ENCODE assay signal across 23 mouse cellular contexts in genomic region chr7:112036636-112037035, GRCm38 (mm10). TPM values are rescaled to one million over a fixed set of nuclear protein-coding genes. Genes with fewer than 3 reads are reported as not detected.
DNase-seq lines count a peak whose midpoint lies in the region; ATAC-seq lines count a peak whose summit lies in the region.
"Had no signal": no experiment of that assay in that cellular context is flagged by ENCODE, and none has a peak within 500 bp of the region (broad histone marks: within the 10 kb centered on the region; RNA-seq: fewer than 3 reads in every experiment).

No protein-coding gene starts in this region.

- H3K27ac ChIP-seq in embryonic facial prominence, embryonic 14.5 days (replicated peaks; ENCODE audit: low read depth, low read length) = no peak overlapping the region
- no peak overlapping the region for H3K27ac ChIP-seq in embryonic facial prominence, embryonic 10.5 days (replicated peaks)
- peak overlapping the region; percentile 60; the same call in 1 of the 2 replicates for H3K27ac ChIP-seq in heart, embryonic 11.5 days (ENCODE audit: low read depth, low read length)
- H3K27ac ChIP-seq in heart, embryonic 16.5 days (ENCODE audit: low read length) = peak overlapping the region; percentile 76
- H3K27ac ChIP-seq: forebrain, embryonic 15.5 days; hindbrain, embryonic 14.5 days; limb, embryonic 12.5 days; lung, embryonic 15.5 days; midbrain, embryonic 12.5 days had no signal

- no peaks in the 10 kb centered on the region for H3K27me3 ChIP-seq in embryonic facial prominence, embryonic 14.5 days (replicated peaks; ENCODE audit: control insufficient read depth, insufficient read depth, low read length)
- H3K27me3 ChIP-seq in embryonic facial prominence, embryonic 10.5 days (replicated peaks; ENCODE audit: low read depth, poor library complexity, severe bottlenecking) = no peaks in the 10 kb centered on the region
- H3K27me3 ChIP-seq in heart, embryonic 11.5 days (ENCODE audit: control insufficient read depth, insufficient read depth, low read length) = no peaks in the 10 kb centered on the region
- no peaks in the 10 kb centered on the region for H3K27me3 ChIP-seq in heart, embryonic 16.5 days (ENCODE audit: control insufficient read depth, insufficient read depth, low read length)
- H3K27me3 ChIP-seq: forebrain, embryonic 15.5 days; limb, embryonic 12.5 days; lung, embryonic 15.5 days; megakaryocyte, embryonic 14.5 days; midbrain, embryonic 12.5 days; Patski had no signal

- H3K9ac ChIP-seq in embryonic facial prominence, embryonic 14.5 days (ENCODE audit: low read depth, low read length) = no peak overlapping the region
- H3K9ac ChIP-seq in heart, embryonic 11.5 days (ENCODE audit: low read depth, low read length) = no peak overlapping the region
- no peak overlapping the region for H3K9ac ChIP-seq in heart, embryonic 16.5 days (ENCODE audit: low read length)
- H3K9ac ChIP-seq: forebrain, embryonic 15.5 days; hindbrain, embryonic 14.5 days; limb, embryonic 12.5 days; lung, embryonic 15.5 days; midbrain, embryonic 12.5 days had no signal

- 73% methylated on average over 1 of the region's 1 CpGs for WGBS in embryonic facial prominence, embryonic 14.5 days
- 79% methylated on average over 1 of the region's 1 CpGs for WGBS in embryonic facial prominence, embryonic 10.5 days
- 50% methylated on average over 1 of the region's 1 CpGs for WGBS in heart, embryonic 11.5 days (ENCODE audit: insufficient replicate concordance)
- 43% methylated on average over 1 of the region's 1 CpGs for WGBS in heart, embryonic 16.5 days
- 13% methylated on average over 1 of the region's 1 CpGs for WGBS in large intestine, adult 2 months

- no peaks in the 10 kb centered on the region for H3K36me3 ChIP-seq in embryonic facial prominence, embryonic 14.5 days (ENCODE audit: control insufficient read depth, insufficient read depth, low read length)
- peaks cover 13% of the 10 kb centered on the region for H3K36me3 ChIP-seq in embryonic facial prominence, embryonic 10.5 days (replicated peaks)
- no peaks in the 10 kb centered on the region for H3K36me3 ChIP-seq in heart, embryonic 11.5 days (ENCODE audit: control insufficient read depth, insufficient read depth, low read length)
- H3K36me3 ChIP-seq in heart, embryonic 16.5 days (ENCODE audit: control insufficient read depth, insufficient read depth) = no peaks in the 10 kb centered on the region
- H3K36me3 ChIP-seq: forebrain, embryonic 15.5 days; limb, embryonic 12.5 days; lung, embryonic 15.5 days; midbrain, embryonic 12.5 days had no signal

- H3K4me1 ChIP-seq in embryonic facial prominence, embryonic 14.5 days (ENCODE audit: control insufficient read depth, insufficient read depth, low read length) = no peaks in the 10 kb centered on the region
- H3K4me1 ChIP-seq in embryonic facial prominence, embryonic 10.5 days = no peaks in the 10 kb centered on the region
- peaks cover 23% of the 10 kb centered on the region for H3K4me1 ChIP-seq in heart, embryonic 11.5 days (ENCODE audit: control insufficient read depth, insufficient read depth, low read length)
- peaks cover 35% of the 10 kb centered on the region for H3K4me1 ChIP-seq in heart, embryonic 16.5 days (ENCODE audit: control insufficient read depth, insufficient read depth, low read length)
- H3K4me1 ChIP-seq: limb, embryonic 12.5 days had no signal

- intact Hi-C loops in heart, postnatal 10 days (cut with DNase I) = no loop called here

- DNase-seq in embryonic facial prominence, embryonic 14.5 days (ENCODE audit: low spot score) = peak; percentile 47
- no peak for DNase-seq in embryonic facial prominence, embryonic 10.5 days (ENCODE audit: low spot score)
- DNase-seq in heart, postnatal 10 days = no peak
- DNase-seq in heart, adult 11 months = no peak
- peak; percentile 28 for DNase-seq in large intestine, adult 2 months (ENCODE audit: low read depth, low spot score)
- DNase-seq: adrenal gland, postnatal 10 days; cerebellum, adult 8-10 months; kidney, adult 9 months; kidney, postnatal 10 days; lung, postnatal 4 days had no signal

- H3K4me2 ChIP-seq in embryonic facial prominence, embryonic 14.5 days (ENCODE audit: low read depth, low read length) = no peak overlapping the region
- H3K4me2 ChIP-seq in heart, embryonic 11.5 days = peak overlapping the region; percentile 35; the same call in 1 of the 2 replicates
- 0 out of 2 replicates have a peak overlapping the region, but pooled peaks have one; percentile 18 for H3K4me2 ChIP-seq in heart, embryonic 16.5 days (ENCODE audit: low read depth, low read length)
- H3K4me2 ChIP-seq: forebrain, embryonic 15.5 days; hindbrain, embryonic 14.5 days; limb, embryonic 12.5 days; liver, embryonic 11.5 days; lung, embryonic 15.5 days; midbrain, embryonic 12.5 days had no signal

- no peak for ATAC-seq in embryonic facial prominence, embryonic 14.5 days (ENCODE audit: low read depth)
- no peak for ATAC-seq in heart, embryonic 11.5 days (replicated peaks; ENCODE audit: insufficient number of reproducible peaks, low FRiP score, low TSS enrichment)
- no peak for ATAC-seq in heart, embryonic 16.5 days (replicated peaks; ENCODE audit: extremely low read depth, insufficient read depth, low FRiP score)
- ATAC-seq in monocyte, adult 5-6 weeks (replicated peaks; ENCODE audit: insufficient number of reproducible peaks, low FRiP score, low TSS enrichment, poor library complexity, severe bottlenecking) = no peak
- ATAC-seq: forebrain, embryonic 15.5 days; intestine, postnatal 0 days; Patski had no signal

- no peaks in the 10 kb centered on the region for H3K9me3 ChIP-seq in embryonic facial prominence, embryonic 14.5 days (ENCODE audit: control insufficient read depth, low read length)
- H3K9me3 ChIP-seq in embryonic facial prominence, embryonic 10.5 days = no peaks in the 10 kb centered on the region
- no peaks in the 10 kb centered on the region for H3K9me3 ChIP-seq in heart, embryonic 11.5 days (replicated peaks; ENCODE audit: control insufficient read depth, low read length)
- no peaks in the 10 kb centered on the region for H3K9me3 ChIP-seq in heart, embryonic 16.5 days (replicated peaks; ENCODE audit: control insufficient read depth, low read length)
- H3K9me3 ChIP-seq: forebrain, embryonic 15.5 days; G1E; limb, embryonic 12.5 days; lung, embryonic 15.5 days; megakaryocyte, embryonic 14.5 days; midbrain, embryonic 12.5 days had no signal

- no peak overlapping the region for H3K4me3 ChIP-seq in embryonic facial prominence, embryonic 14.5 days (ENCODE audit: low read depth, low read length)
- H3K4me3 ChIP-seq in embryonic facial prominence, embryonic 10.5 days = no peak overlapping the region
- H3K4me3 ChIP-seq in heart, embryonic 11.5 days (ENCODE audit: low read depth, low read length) = no peak overlapping the region
- H3K4me3 ChIP-seq in heart, embryonic 16.5 days (ENCODE audit: low read length) = no peak overlapping the region
- H3K4me3 ChIP-seq: forebrain, embryonic 15.5 days; limb, embryonic 12.5 days; lung, embryonic 15.5 days; midbrain, embryonic 12.5 days had no signal

RNA-seq across cellular contexts. Expression of gene Usp47, which starts 13.3 kb away (rescaled TPM):
- 86.7 and 88.4 TPM in 2 replicates for polyA plus RNA-seq in embryonic facial prominence, embryonic 14.5 days (2014; fragmentation: Nextera tagmentation; extraction: Ambion mirVana)
- 88.0 and 90.9 TPM in 2 replicates for polyA plus RNA-seq in embryonic facial prominence, embryonic 10.5 days (2016; fragmentation: Nextera tagmentation; extraction: Ambion mirVana)
- 76.5 and 92.2 TPM in 2 replicates for polyA plus RNA-seq in heart, embryonic 11.5 days (2014; fragmentation: Nextera tagmentation; extraction: Ambion mirVana)
- 10 to 100 TPM; 74.5 to 86.4 TPM for total RNA-seq in heart, postnatal 10 days (2021)
- 56.4 and 62.7 TPM in 2 replicates for polyA plus RNA-seq in heart, embryonic 16.5 days (2015; fragmentation: Nextera tagmentation; extraction: Ambion mirVana)
- 11.2 and 13.8 TPM in 2 replicates for polyA plus RNA-seq in large intestine, adult 2 months (2012; rRNA removed)
- 128 to 156 TPM (median 131 TPM) in 3 replicates for total RNA-seq in monocyte, adult 5-6 weeks (2017)

Comparison
In these comparisons a context has a peak if more than half of its experiments do, and no peak if none do; other contexts are left out.
1. DNase-seq: peak in embryonic facial prominence, embryonic 14.5 days (single experiment) and large intestine, adult 2 months (single experiment); none in embryonic facial prominence, embryonic 10.5 days (single experiment), heart, postnatal 10 days (0 of 2) and heart, adult 11 months (single experiment).
2. H3K27ac ChIP-seq: peak in heart, embryonic 11.5 days (single experiment) and heart, embryonic 16.5 days (single experiment); none in embryonic facial prominence, embryonic 14.5 days (single experiment) and embryonic facial prominence, embryonic 10.5 days (single experiment).